Mouse (Mus musculus) hindbrain, embryonic 14.5 days (tissue): ENCODE measurements around the gene Rfc4. TPM values are rescaled to one million over a fixed set of nuclear protein-coding genes. Genes with fewer than 3 reads are reported as not detected.

Experiments used
- ATAC-seq: fragments of 200-750 bp; cut with Nextera tagmentation; 2 replicates; pipeline ENCODE4 v1.8.0; 2017; ENCODE audit warnings: moderate number of reproducible peaks, mild to moderate bottlenecking, moderate TSS enrichment, moderate library complexity; ENCODE audit not compliant: low FRiP score
- DNase-seq: peaks from one replicate; pipeline ENCODE4 v3.0.0-alpha.2; 2015; ENCODE audit warnings: low spot score
- H3K27ac ChIP-seq: fragments of 300-500 bp; sonication (generic); 2 replicates; pipeline ENCODE4 v1.5.1; 2014; ENCODE audit warnings: mild to moderate bottlenecking, moderate library complexity
- H3K27me3 ChIP-seq: fragments of 300-500 bp; sonication (generic); 2 replicates; pipeline ENCODE4 v1.6.1; 2014; ENCODE audit warnings: mild to moderate bottlenecking, low read length, mixed read lengths; ENCODE audit not compliant: control insufficient read depth, insufficient read depth
- H3K36me3 ChIP-seq: fragments of 300-500 bp; sonication (generic); replicated peaks from 2 replicates; pipeline ENCODE4 v1.6.1; 2014; ENCODE audit not compliant: control insufficient read depth, insufficient read depth
- H3K4me1 ChIP-seq: fragments of 300-500 bp; sonication (generic); replicated peaks from 2 replicates; pipeline ENCODE4 v1.6.1; 2014; ENCODE audit warnings: antibody characterized with exemption, low read length, mixed read lengths; ENCODE audit not compliant: control insufficient read depth, insufficient read depth
- H3K4me2 ChIP-seq: fragments of 300-500 bp; sonication (generic); replicated peaks from 2 replicates; pipeline ENCODE4 v1.6.1; 2014; ENCODE audit warnings: mild to moderate bottlenecking, moderate library complexity
- H3K4me3 ChIP-seq: fragments of 300-500 bp; sonication (generic); replicated peaks from 2 replicates; pipeline ENCODE4 v1.5.1; 2014; ENCODE audit warnings: mild to moderate bottlenecking, low read length
- H3K9ac ChIP-seq: fragments of 300-500 bp; sonication (generic); 2 replicates; pipeline ENCODE4 v1.6.1; 2014
- H3K9me3 ChIP-seq: fragments of 300-500 bp; sonication (generic); 2 replicates; pipeline ENCODE4 v1.6.1; 2016; ENCODE audit warnings: low read length; ENCODE audit not compliant: control insufficient read depth
- WGBS: fragments of 180-500 bp; shearing (Covaris S2); extraction: QIAGEN DNeasy Blood & Tissue Kit; methylation state at CpG from one replicate; pipeline ENCODE4 v1.1.7; 2014; 5-methylcytosine and 5-hydroxymethylcytosine counted together
- polyA plus RNA-seq: library from polyadenylated mRNA; unstranded; fragments of >200 nt; fragmentation: Nextera tagmentation; extraction: Ambion mirVana; gene quantifications from 2 replicates; pipeline ENCODE4 v1.2.1, GENCODE M21; 2014

The Rfc4 gene
- 41.3 and 43.1 TPM in 2 replicates for polyA plus RNA-seq

DNA sequence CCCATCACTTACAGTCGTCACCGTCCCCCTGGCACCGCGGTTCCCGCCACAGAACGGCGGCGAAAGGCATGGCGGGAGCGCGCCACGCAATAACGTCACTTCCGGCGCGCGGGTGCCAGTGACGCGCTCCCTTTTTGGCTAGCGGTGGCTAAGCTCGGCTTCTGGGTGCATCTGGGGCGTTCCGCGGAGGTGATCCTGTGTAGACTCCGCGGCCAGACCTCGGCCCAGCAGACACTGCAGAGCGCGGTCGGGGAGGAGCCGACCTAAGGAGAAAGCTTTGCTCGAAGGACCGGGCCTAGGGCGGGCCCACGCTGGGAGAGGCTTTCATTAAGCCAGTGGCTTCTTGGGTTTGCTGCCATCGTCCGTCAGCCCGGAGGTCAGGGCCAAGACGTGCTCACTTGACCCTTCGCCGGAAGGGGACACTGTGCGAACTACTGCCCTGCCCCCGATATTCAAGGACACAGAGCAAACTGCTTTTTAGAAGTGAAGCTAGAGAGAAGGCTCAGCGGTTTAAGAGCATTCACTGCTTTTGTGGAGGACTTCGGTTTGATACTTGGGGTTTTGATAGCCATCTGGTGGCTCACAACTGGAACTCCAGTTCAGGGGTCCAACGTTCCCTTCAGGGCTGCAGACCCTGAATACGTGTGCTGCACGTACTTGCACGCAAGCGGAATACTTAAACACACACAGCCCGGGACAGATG lies at the start of gene Rfc4:
Gene Rfc4, minus strand, starts transcription at position 65 of the 703 bp plus-strand sequence.
- Histone ChIP-seq H3K9me3 (no peaks in the 10 kb centered on the region), H3K27me3 (no peaks in the 10 kb centered on the region), H3K36me3 (peaks cover 4% of the 10 kb centered on the region; the same call in 1 of the 2 replicates), H3K27ac (peak within 1 kb of the TSS; percentile 98), H3K4me3 (peak within 1 kb of the TSS; percentile 87), H3K4me2 (peak within 1 kb of the TSS; percentile 93), H3K4me1 (peaks cover 16% of the 10 kb centered on the region), H3K9ac (peak within 1 kb of the TSS; percentile 94)
- WGBS: under 1% methylated on average over 51 of the region's 51 CpGs
- DNase-seq (peak; percentile 96), ATAC-seq (peak; percentile 93)

- WGBS: 68% methylated on average over 3 of the region's 3 CpGs
- no peak for ATAC-seq
These were observed 48.4 kb upstream of the Rfc4 start for GRCm38 (mm10) chr16:23175956-23176355.

GRCm38 (mm10) chr16:23174855-23175254 lies 47.3 kb upstream of the Rfc4 start:
- no peak overlapping the region for H3K27ac ChIP-seq
- no peaks in the 10 kb centered on the region for H3K27me3 ChIP-seq
- no peaks in the 10 kb centered on the region for H3K9me3 ChIP-seq
- no peak overlapping the region for H3K9ac ChIP-seq
- H3K4me2 ChIP-seq: no peak overlapping the region
- no peak overlapping the region for H3K4me3 ChIP-seq
- H3K4me1 ChIP-seq: no peaks in the 10 kb centered on the region
- ATAC-seq (no peak), DNase-seq (no peak)
- H3K36me3 ChIP-seq: no peaks in the 10 kb centered on the region
- WGBS: 93% methylated on average over 5 of the region's 5 CpGs

More at GRCm38 (mm10) chr16:23175956-23176355, 48.4 kb upstream of the Rfc4 start:
- no peaks in the 10 kb centered on the region for H3K36me3 ChIP-seq
- no peak overlapping the region for H3K9ac ChIP-seq
- DNase-seq: no peak
- H3K4me1 ChIP-seq: no peaks in the 10 kb centered on the region
- H3K9me3 ChIP-seq: no peaks in the 10 kb centered on the region
- H3K4me3 ChIP-seq: no peak overlapping the region
- no peak overlapping the region for H3K4me2 ChIP-seq
- H3K27me3 ChIP-seq: no peaks in the 10 kb centered on the region
- H3K27ac ChIP-seq: no peak overlapping the region

DNA sequence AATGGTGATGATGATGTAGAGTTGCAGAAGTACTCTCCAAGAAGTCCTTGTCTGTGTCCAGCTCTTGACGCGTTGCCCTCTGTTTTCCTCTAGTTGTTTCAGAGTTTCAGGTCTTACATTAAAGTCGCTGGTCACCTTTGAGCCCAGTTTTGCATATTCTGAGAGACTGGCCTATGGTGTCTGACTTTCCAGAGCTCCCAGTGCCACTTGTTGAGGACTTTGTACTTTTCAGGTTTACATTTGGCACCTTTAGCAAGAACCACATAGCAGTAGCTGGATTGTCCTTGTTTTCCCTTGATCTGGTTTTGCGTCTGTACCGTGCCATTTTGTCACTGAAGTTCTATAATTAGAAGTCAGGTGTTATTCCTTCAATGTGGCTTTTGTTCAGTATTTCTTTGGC lies 46.4 kb upstream of the Rfc4 start:
- Histone ChIP-seq H3K9ac (no peak overlapping the region), H3K4me3 (no peak overlapping the region), H3K4me2 (no peak overlapping the region), H3K4me1 (no peaks in the 10 kb centered on the region), H3K36me3 (no peaks in the 10 kb centered on the region), H3K27ac (no peak overlapping the region), H3K9me3 (no peaks in the 10 kb centered on the region), H3K27me3 (no peaks in the 10 kb centered on the region)
- DNase-seq (no peak), ATAC-seq (no peak)
- WGBS: 98% methylated on average over 5 of the region's 5 CpGs

DNA sequence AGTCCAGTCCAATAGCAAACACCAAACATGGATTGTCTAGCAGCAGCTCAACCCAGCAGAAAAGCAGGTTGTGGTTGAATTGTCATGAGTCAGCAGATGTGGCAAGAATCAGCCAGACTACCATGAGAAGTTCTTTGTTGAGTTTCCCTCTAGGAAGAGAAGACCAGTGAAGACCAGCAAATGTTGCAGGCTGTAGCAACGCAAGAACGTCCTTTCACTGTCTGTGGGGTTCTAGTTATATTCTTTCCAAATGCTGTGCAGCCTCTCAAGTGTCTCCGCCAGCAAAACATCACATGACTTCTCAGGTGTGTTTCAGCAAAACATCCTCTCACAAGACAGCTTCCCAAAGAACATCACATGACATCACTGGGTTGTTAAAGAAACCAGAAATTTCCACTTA lies 43.3 kb upstream of the Rfc4 start:
- WGBS: 93% methylated on average over 3 of the region's 3 CpGs
- DNase-seq (no peak), ATAC-seq (no peak)
- Histone ChIP-seq H3K27ac (no peak overlapping the region), H3K9me3 (no peaks in the 10 kb centered on the region), H3K9ac (no peak overlapping the region), H3K4me2 (no peak overlapping the region), H3K4me3 (no peak overlapping the region), H3K4me1 (no peaks in the 10 kb centered on the region), H3K27me3 (no peaks in the 10 kb centered on the region), H3K36me3 (no peaks in the 10 kb centered on the region)

GRCm38 (mm10) chr16:23167079-23167478 lies 39.5 kb upstream of the Rfc4 start:
- Histone ChIP-seq H3K36me3 (no peaks in the 10 kb centered on the region), H3K9me3 (no peaks in the 10 kb centered on the region), H3K9ac (no peak overlapping the region), H3K4me2 (no peak overlapping the region), H3K4me1 (no peaks in the 10 kb centered on the region), H3K4me3 (no peak overlapping the region), H3K27me3 (no peaks in the 10 kb centered on the region), H3K27ac (no peak overlapping the region)
- no peak for ATAC-seq
- 82% methylated on average over 5 of the region's 5 CpGs for WGBS
- no peak for DNase-seq

GRCm38 (mm10) chr16:23166646-23167045 lies 39.1 kb upstream of the Rfc4 start:
- Histone ChIP-seq H3K9ac (no peak overlapping the region), H3K9me3 (no peaks in the 10 kb centered on the region), H3K4me3 (no peak overlapping the region), H3K36me3 (no peaks in the 10 kb centered on the region), H3K27me3 (no peaks in the 10 kb centered on the region), H3K27ac (no peak overlapping the region), H3K4me1 (no peaks in the 10 kb centered on the region), H3K4me2 (no peak overlapping the region)
- DNase-seq: no peak
- ATAC-seq: no peak
- WGBS: 93% methylated on average over 1 of the region's 1 CpGs

DNA sequence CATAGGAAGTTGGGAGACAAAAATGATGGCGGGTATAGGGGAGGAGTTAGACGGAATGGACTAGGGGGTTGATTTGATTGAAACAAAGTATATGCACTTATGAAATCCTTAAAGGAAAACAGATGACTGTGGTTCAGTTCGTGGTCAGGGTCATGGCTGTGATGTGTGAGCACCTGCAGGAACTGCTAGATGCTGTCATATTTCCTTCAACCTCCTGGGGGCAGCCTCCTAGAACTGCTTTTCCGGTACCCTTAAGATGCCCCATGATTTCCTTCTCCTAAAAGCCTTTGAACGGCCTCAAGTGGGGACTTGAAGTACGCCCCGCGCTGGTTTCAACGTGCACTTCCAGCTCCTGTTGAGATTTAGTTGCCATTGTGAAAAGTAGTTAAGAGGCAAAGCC lies 37.9 kb upstream of the Rfc4 start:
- no peak overlapping the region for H3K4me2 ChIP-seq
- DNase-seq (no peak), ATAC-seq (no peak)
- H3K9me3 ChIP-seq: no peaks in the 10 kb centered on the region
- H3K27ac ChIP-seq: no peak overlapping the region
- no peaks in the 10 kb centered on the region for H3K4me1 ChIP-seq
- H3K4me3 ChIP-seq: no peak overlapping the region
- no peaks in the 10 kb centered on the region for H3K27me3 ChIP-seq
- H3K36me3 ChIP-seq: no peaks in the 10 kb centered on the region
- no peak overlapping the region for H3K9ac ChIP-seq
- 74% methylated on average over 9 of the region's 9 CpGs for whole genome bisulfite sequencing

GRCm38 (mm10) chr16:23164443-23164842 lies 36.9 kb upstream of the Rfc4 start:
- Histone ChIP-seq H3K9me3 (no peaks in the 10 kb centered on the region), H3K4me3 (no peak overlapping the region), H3K9ac (no peak overlapping the region), H3K27ac (no peak overlapping the region), H3K4me1 (no peaks in the 10 kb centered on the region), H3K4me2 (no peak overlapping the region), H3K36me3 (no peaks in the 10 kb centered on the region), H3K27me3 (no peaks in the 10 kb centered on the region)
- no peak for DNase-seq
- ATAC-seq: no peak
- 74% methylated on average over 6 of the region's 6 CpGs for WGBS

DNA sequence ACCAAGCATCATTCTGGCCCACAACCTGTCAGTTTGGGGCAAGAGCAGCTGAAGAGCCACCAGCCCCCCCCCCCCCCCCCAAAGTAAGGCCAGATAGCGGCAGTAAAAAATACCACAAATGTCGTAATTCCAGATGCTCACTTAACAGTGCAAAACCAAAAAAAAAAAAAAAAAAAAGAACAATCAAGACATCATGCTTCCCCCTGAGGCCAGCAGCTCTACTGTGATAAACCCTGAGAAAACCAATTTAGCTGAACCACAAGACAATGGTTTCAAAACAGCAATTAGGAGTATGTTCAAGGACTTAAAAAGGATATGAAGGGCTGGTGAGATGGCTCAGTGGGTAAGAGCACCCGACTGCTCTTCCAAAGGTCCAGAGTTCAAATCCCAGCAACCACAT lies 34.6 kb upstream of the Rfc4 start:
- DNase-seq (no peak), ATAC-seq (no peak)
- H3K27ac ChIP-seq: no peak overlapping the region
- H3K4me3 ChIP-seq: no peak overlapping the region
- no peak overlapping the region for H3K4me2 ChIP-seq
- H3K27me3 ChIP-seq: no peaks in the 10 kb centered on the region
- no peaks in the 10 kb centered on the region for H3K9me3 ChIP-seq
- no peaks in the 10 kb centered on the region for H3K36me3 ChIP-seq
- 91% methylated on average over 3 of the region's 3 CpGs for WGBS
- no peak overlapping the region for H3K9ac ChIP-seq
- no peaks in the 10 kb centered on the region for H3K4me1 ChIP-seq
